Mouse (Mus musculus) embryonic facial prominence, embryonic 11.5 days (tissue): Measurements from ENCODE around the gene Dop1b. TPM values are rescaled to one million over a fixed set of nuclear protein-coding genes. Genes with fewer than 3 reads are reported as not detected.

Experiments used
- ATAC-seq: fragments of 200-750 bp; cut with Nextera tagmentation; replicated peaks from 2 replicates; pipeline ENCODE4 v1.8.0; 2017; ENCODE audit warnings: low read depth; ENCODE audit not compliant: insufficient number of reproducible peaks, low FRiP score, low TSS enrichment
- DNase-seq: peaks from one replicate; pipeline ENCODE4 v3.0.0-alpha.2; 2015; ENCODE audit warnings: low spot score
- H3K27ac ChIP-seq: fragments of 300-500 bp; sonication (generic); replicated peaks from 2 replicates; pipeline ENCODE4 v1.5.1; 2014; ENCODE audit warnings: mild to moderate bottlenecking, low read depth, low read length, control low read depth
- H3K27me3 ChIP-seq: fragments of 300-500 bp; sonication (generic); 2 replicates; pipeline ENCODE4 v1.6.1; 2014; ENCODE audit warnings: mild to moderate bottlenecking, low read length, moderate library complexity, mixed read lengths; ENCODE audit not compliant: control insufficient read depth, insufficient read depth
- H3K36me3 ChIP-seq: fragments of 300-500 bp; sonication (generic); replicated peaks from 2 replicates; pipeline ENCODE4 v1.6.1; 2014; ENCODE audit warnings: low read depth, mild to moderate bottlenecking, low read length, moderate library complexity, mixed read lengths; ENCODE audit not compliant: control insufficient read depth, insufficient read depth
- H3K4me1 ChIP-seq: fragments of 300-500 bp; sonication (generic); 2 replicates; pipeline ENCODE4 v1.6.1; 2014; ENCODE audit warnings: low read length, mixed read lengths; ENCODE audit not compliant: control insufficient read depth, insufficient read depth
- H3K4me2 ChIP-seq: fragments of 300-500 bp; sonication (generic); 2 replicates; pipeline ENCODE4 v1.6.1; 2014; ENCODE audit warnings: low read depth, mild to moderate bottlenecking, control low read depth, low read length, moderate library complexity
- H3K4me3 ChIP-seq: fragments of 300-500 bp; sonication (generic); 2 replicates; pipeline ENCODE4 v1.5.1; 2014; ENCODE audit warnings: low read depth, low read length, control low read depth
- H3K9ac ChIP-seq: fragments of 300-500 bp; sonication (generic); replicated peaks from 2 replicates; pipeline ENCODE4 v1.6.1; 2014; ENCODE audit warnings: mild to moderate bottlenecking, control low read depth, low read length
- H3K9me3 ChIP-seq: fragments of 300-500 bp; sonication (generic); replicated peaks from 2 replicates; pipeline ENCODE4 v1.6.1; 2016; ENCODE audit warnings: mild to moderate bottlenecking, low read length, inconsistent platforms, mixed read lengths; ENCODE audit not compliant: control insufficient read depth
- WGBS: fragments of 180-500 bp; shearing (Covaris S2); extraction: QIAGEN DNeasy Blood & Tissue Kit; methylation state at CpG from one replicate; pipeline ENCODE4 v1.1.7; 2014; 5-methylcytosine and 5-hydroxymethylcytosine counted together
- polyA plus RNA-seq: library from polyadenylated mRNA; unstranded; fragments of >200 nt; fragmentation: Nextera tagmentation; extraction: Ambion mirVana; gene quantifications from 2 replicates; pipeline ENCODE4 v1.2.1, GENCODE M21; 2014

The Dop1b gene
- polyA plus RNA-seq, 1 experiment from 2014 or later: 5.7 TPM

DNA sequence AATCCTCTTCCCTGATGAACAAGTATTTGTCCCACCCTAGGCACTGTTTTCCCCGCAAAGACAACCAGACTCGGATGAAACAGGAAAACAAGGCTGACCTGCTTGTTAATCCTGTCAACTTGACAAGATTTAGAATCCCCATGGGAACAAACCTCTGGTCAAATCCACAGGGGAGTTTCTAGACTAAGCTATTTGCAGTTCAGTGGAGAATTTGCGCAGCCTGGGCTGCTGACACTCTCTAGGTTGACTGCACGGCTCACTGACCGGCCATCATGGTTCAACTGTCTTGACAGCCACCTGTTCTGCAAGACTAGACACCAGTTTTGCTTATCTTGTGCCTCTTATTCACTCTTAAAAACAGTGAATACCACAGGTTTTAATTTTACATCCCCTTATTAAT is 119.2 kb downstream of the Dop1b start:
- DNase-seq: no peak
- Histone ChIP-seq H3K4me1 (no peaks in the 10 kb centered on the region), H3K36me3 (no peaks in the 10 kb centered on the region), H3K4me3 (no peak overlapping the region), H3K27me3 (no peaks in the 10 kb centered on the region), H3K27ac (no peak overlapping the region), H3K9ac (no peak overlapping the region), H3K4me2 (no peak overlapping the region), H3K9me3 (no peaks in the 10 kb centered on the region)
- no peak for ATAC-seq
- WGBS: 65% methylated on average over 5 of the region's 5 CpGs

DNA sequence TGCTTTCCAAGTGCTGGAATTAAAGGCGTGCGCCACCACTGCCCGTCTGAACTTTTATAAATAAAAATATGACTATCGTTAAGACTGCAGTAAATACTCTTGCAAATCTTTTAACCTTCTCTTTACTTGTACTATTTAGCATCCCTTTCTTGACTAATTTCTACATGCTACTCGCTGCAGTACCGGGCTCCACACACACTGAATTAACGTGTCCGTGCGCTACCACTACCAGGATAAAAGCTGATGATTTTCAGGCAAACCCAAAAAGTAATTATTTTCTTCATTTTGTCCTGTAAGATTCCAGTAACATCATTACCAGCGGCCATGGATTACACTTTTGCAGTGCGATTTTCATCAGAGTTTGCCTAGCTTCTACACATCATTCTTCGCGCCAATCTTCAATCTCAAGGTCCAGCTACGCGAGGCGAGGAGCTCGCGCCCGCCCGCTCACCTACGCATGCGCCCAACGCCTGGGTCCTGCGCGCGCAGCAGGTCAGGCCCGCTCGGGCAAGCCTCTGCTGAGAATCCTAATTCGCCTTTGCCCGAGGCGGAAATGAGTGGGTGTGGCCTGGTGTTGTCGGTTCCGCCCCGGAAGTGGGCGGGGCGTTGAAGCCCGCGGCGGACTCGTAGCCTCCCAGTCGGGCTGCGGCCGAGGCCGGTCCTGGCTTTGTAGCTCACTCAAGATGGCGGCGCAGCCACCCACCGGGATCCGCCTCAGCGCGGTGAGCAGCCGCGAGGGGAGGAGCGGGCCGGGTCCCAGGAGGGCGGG is 120.1 kb downstream of the Dop1b start, which contains the start of gene Morc3:
Gene Morc3 (plus strand): TSS at position 495 of the 769 bp plus-strand sequence.
- Histone ChIP-seq H3K27me3 (no peaks in the 10 kb centered on the region), H3K36me3 (no peaks in the 10 kb centered on the region), H3K27ac (peak within 1 kb of the TSS; percentile 85), H3K9ac (peak within 1 kb of the TSS; percentile 91), H3K4me3 (peak within 1 kb of the TSS; percentile 59), H3K4me1 (no peaks in the 10 kb centered on the region), H3K4me2 (peak within 1 kb of the TSS; percentile 59), H3K9me3 (no peaks in the 10 kb centered on the region)
- WGBS: 12% methylated on average over 50 of the region's 55 CpGs
- ATAC-seq: peak; percentile 93
- peak; percentile 100 for DNase-seq

DNA sequence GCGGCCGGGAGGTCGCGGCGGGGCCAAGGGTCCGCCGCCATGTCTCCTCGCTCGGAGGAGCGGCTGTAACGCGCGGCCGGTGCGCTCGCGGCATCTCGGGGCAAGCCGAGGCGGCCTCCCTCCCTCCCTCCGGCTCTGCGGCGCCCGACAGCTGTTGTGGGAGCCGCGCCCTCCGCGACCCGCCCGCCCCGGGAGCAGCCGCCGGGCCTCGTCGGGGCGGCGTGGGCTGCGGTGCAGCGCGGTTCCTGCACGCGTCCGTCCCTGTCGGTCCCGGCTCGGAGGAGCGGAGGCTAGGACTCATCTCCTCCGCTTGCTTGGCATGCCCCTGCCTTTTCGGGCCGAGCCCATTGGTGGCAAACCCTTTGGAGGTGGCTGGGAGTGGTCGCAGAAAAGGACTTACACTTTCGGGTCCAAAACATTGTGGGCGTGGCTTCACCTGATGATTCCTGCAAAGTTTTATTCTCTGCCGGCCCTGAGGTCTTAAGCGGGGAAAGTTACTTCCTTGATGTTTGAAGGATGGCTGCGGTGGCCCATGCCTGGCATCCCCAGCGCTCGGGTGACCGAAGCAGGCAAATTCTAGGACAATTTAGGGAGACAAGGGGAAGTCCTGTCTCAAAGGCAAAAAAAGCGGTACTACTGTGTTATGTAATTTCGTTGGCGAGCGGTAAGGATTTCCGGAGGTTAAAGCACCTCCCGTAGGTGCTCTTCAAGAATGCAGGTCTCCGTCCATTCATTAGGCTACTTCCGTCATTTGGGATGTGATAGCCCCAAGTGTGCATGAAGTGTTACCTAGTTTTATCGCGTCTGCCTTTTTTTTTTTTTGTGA is 121.0 kb downstream of the Dop1b start:
- peak overlapping the region; percentile 91 for H3K9ac ChIP-seq
- 1% methylated on average over 47 of the region's 69 CpGs for WGBS
- peak overlapping the region; percentile 59 for H3K4me3 ChIP-seq
- DNase-seq (peak; percentile 70), ATAC-seq (peak; percentile 65)
- peak overlapping the region; percentile 59 for H3K4me2 ChIP-seq
- H3K9me3 ChIP-seq: no peaks in the 10 kb centered on the region
- H3K27me3 ChIP-seq: no peaks in the 10 kb centered on the region
- no peaks in the 10 kb centered on the region for H3K36me3 ChIP-seq
- peak overlapping the region; percentile 85; the same call in 1 of the 2 replicates for H3K27ac ChIP-seq
- H3K4me1 ChIP-seq: no peaks in the 10 kb centered on the region

DNA sequence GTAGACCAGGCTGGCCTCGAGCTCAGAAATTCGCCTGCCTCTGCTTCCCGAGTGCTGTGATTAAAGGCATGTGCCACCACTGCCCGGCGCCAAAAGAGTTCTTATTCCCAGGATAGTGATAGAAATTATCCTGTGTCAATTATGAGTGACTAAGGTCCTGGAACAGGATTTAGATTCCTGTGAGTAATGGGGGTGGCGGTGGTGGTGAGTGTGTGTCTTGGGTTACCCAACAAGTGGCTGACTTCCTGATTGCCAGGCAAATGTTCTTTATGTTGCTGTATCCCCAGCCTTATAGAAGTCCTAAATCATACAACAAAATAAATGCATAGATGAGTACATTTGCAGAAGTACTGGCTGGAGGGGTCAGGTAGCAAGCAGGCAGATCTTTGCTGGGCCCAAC is 121.8 kb downstream of the Dop1b start:
- Histone ChIP-seq H3K27me3 (no peaks in the 10 kb centered on the region), H3K4me2 (peak overlapping the region; percentile 59), H3K9me3 (no peaks in the 10 kb centered on the region), H3K4me1 (no peaks in the 10 kb centered on the region), H3K36me3 (no peaks in the 10 kb centered on the region), H3K9ac (no peak overlapping the region), H3K27ac (no peak overlapping the region), H3K4me3 (peak overlapping the region; percentile 59)
- 85% methylated on average over 6 of the region's 6 CpGs for WGBS
- no peak for DNase-seq
- no peak for ATAC-seq

DNA sequence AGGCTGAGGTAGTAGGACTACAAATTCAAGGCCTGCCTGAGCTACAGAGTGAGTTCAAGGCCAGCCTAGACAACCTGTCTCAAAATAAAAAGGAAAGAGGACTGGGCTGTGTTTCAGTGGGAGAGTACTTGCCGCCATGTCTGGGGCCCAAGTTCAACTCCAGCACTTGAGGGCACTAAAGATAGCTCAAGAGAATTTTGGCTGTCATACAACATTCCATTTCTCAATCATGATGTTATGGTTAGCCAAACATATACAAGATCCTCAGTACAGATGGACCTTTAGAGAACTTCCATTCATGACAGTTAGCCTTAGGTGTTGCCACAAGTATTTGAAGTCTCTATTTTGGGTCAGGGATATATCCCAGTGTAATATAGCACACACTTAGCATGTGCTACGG is 122.4 kb downstream of the Dop1b start:
- no peaks in the 10 kb centered on the region for H3K4me1 ChIP-seq
- H3K27ac ChIP-seq: no peak overlapping the region
- no peaks in the 10 kb centered on the region for H3K27me3 ChIP-seq
- 93% methylated on average over 2 of the region's 2 CpGs for WGBS
- no peak overlapping the region for H3K9ac ChIP-seq
- H3K4me2 ChIP-seq: no peak overlapping the region
- no peak overlapping the region for H3K4me3 ChIP-seq
- DNase-seq: no peak
- no peak for ATAC-seq
- H3K36me3 ChIP-seq: no peaks in the 10 kb centered on the region
- H3K9me3 ChIP-seq: no peaks in the 10 kb centered on the region

DNA sequence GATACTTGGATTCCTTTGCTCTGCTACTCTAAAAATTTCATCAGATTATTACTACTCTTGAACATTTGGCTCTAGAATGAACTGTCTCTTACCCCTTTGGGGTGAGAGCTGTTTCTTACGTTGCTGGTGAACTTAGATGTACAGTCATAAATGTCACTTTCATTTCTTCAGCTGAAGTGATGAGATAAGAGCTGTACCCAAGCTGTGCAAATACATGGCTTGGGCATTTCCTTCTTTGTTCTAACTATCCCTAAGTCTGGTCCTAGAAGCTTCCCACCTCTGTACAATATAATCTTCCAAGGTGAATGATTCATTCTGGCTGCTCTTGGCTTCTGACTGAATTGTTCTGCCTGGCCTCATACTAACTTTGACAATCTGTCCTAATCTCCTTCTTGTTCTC is 127.3 kb downstream of the Dop1b start:
- H3K9ac ChIP-seq: no peak overlapping the region
- H3K4me3 ChIP-seq: no peak overlapping the region
- no peaks in the 10 kb centered on the region for H3K4me1 ChIP-seq
- 88% methylated on average over 1 of the region's 1 CpGs for WGBS
- no peak overlapping the region for H3K4me2 ChIP-seq
- no peaks in the 10 kb centered on the region; the same call in 1 of the 2 replicates for H3K36me3 ChIP-seq
- H3K9me3 ChIP-seq: no peaks in the 10 kb centered on the region
- no peak for ATAC-seq
- H3K27me3 ChIP-seq: no peaks in the 10 kb centered on the region
- H3K27ac ChIP-seq: no peak overlapping the region
- no peak for DNase-seq

DNA sequence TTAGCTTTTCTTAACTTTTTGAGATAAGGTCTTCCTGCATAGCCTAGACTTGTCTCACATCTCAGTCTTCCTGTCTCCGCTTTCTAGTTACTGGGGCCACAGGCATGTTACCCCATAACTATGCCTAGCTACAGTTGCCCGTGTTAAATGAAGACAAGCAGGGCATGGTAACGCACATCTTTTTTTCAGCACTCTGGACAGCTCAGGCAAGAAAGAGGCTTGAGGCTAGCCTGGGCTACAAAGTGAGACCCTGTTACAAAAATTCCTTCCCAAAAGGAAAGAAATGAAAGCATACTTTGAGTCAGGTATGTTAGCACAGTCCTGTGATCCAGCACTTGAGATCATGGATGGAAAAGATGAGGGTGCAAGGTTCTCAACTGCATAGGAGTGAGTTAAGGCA is 138.8 kb downstream of the Dop1b start:
- H3K4me2 ChIP-seq: no peak overlapping the region
- H3K27ac ChIP-seq: no peak overlapping the region
- H3K4me1 ChIP-seq: no peaks in the 10 kb centered on the region
- no peak overlapping the region for H3K4me3 ChIP-seq
- WGBS: 92% methylated on average over 3 of the region's 3 CpGs
- H3K9ac ChIP-seq: no peak overlapping the region
- no peaks in the 10 kb centered on the region for H3K27me3 ChIP-seq
- H3K36me3 ChIP-seq: no peaks in the 10 kb centered on the region; the same call in 1 of the 2 replicates
- DNase-seq (no peak), ATAC-seq (no peak)
- no peaks in the 10 kb centered on the region for H3K9me3 ChIP-seq

DNA sequence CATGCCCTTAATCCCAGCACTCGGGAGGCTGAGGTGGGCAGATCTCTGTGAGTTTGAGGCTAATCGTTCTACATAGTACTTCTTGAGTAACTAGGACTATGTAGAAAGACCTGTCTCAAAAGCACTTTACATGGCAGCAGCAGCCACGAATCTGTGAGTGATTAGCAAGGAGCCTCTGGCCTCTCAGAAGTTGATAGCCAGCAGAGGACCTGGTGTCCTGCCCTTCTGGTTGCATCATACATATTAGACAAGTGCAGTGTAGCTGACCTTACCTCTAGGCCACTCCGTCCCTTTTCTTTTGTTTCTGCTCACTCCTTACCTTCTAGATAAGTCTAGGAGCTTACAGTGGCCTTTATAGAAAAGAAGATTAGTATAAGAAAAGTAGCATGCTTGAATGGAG is 148.3 kb downstream of the Dop1b start:
- H3K9ac ChIP-seq: no peak overlapping the region
- H3K4me2 ChIP-seq: no peak overlapping the region
- H3K27me3 ChIP-seq: no peaks in the 10 kb centered on the region
- DNase-seq: no peak
- no peaks in the 10 kb centered on the region for H3K4me1 ChIP-seq
- ATAC-seq: no peak
- H3K9me3 ChIP-seq: no peaks in the 10 kb centered on the region
- H3K27ac ChIP-seq: no peak overlapping the region
- H3K36me3 ChIP-seq: peaks cover 16% of the 10 kb centered on the region
- WGBS: 79% methylated on average over 4 of the region's 4 CpGs
- H3K4me3 ChIP-seq: no peak overlapping the region
